Mouse (Mus musculus) midbrain, embryonic 12.5 days (tissue): ENCODE results near the gene Mdm2. TPM values are rescaled to one million over a fixed set of nuclear protein-coding genes. Genes with fewer than 3 reads are reported as not detected.

Experiments used
- ATAC-seq: fragments of 200-750 bp; cut with Nextera tagmentation; 2 replicates; pipeline ENCODE4 v1.8.0; 2017; ENCODE audit warnings: low read depth, moderate TSS enrichment, moderate library complexity; ENCODE audit not compliant: low FRiP score
- H3K27ac ChIP-seq: fragments of 300-500 bp; sonication (generic); replicated peaks from 2 replicates; pipeline ENCODE4 v1.5.1; 2016; ENCODE audit warnings: mild to moderate bottlenecking
- H3K27me3 ChIP-seq: fragments of 300-500 bp; sonication (generic); 2 replicates; pipeline ENCODE4 v1.6.1; 2016; ENCODE audit warnings: mild to moderate bottlenecking
- H3K36me3 ChIP-seq: fragments of 300-500 bp; sonication (generic); 2 replicates; pipeline ENCODE4 v1.6.1; 2016
- H3K4me1 ChIP-seq: fragments of 300-500 bp; sonication (generic); 2 replicates; pipeline ENCODE4 v1.6.1; 2016
- H3K4me2 ChIP-seq: fragments of 300-500 bp; sonication (generic); replicated peaks from 2 replicates; pipeline ENCODE4 v1.6.1; 2016; ENCODE audit warnings: mild to moderate bottlenecking, moderate library complexity
- H3K4me3 ChIP-seq: fragments of 300-500 bp; sonication (generic); 2 replicates; pipeline ENCODE4 v1.5.1; 2016; ENCODE audit warnings: mild to moderate bottlenecking
- H3K9ac ChIP-seq: fragments of 300-500 bp; sonication (generic); replicated peaks from 2 replicates; pipeline ENCODE4 v1.6.1; 2016; ENCODE audit warnings: mild to moderate bottlenecking, moderate library complexity
- H3K9me3 ChIP-seq: fragments of 300-500 bp; sonication (generic); 2 replicates; pipeline ENCODE4 v1.6.1; 2016; ENCODE audit warnings: mild to moderate bottlenecking
- WGBS: fragments of 180-500 bp; shearing (Covaris S2); methylation state at CpG from one replicate; pipeline ENCODE4 v1.1.7; 2016; 5-methylcytosine and 5-hydroxymethylcytosine counted together
- polyA plus RNA-seq: library from polyadenylated mRNA; unstranded; fragments of >200 nt; fragmentation: Nextera tagmentation; extraction: Ambion mirVana; gene quantifications from 2 replicates; pipeline ENCODE4 v1.2.1, GENCODE M21; 2016

The Mdm2 gene
- polyA plus RNA-seq, 1 experiment from 2014 or later: 74.5 TPM

DNA sequence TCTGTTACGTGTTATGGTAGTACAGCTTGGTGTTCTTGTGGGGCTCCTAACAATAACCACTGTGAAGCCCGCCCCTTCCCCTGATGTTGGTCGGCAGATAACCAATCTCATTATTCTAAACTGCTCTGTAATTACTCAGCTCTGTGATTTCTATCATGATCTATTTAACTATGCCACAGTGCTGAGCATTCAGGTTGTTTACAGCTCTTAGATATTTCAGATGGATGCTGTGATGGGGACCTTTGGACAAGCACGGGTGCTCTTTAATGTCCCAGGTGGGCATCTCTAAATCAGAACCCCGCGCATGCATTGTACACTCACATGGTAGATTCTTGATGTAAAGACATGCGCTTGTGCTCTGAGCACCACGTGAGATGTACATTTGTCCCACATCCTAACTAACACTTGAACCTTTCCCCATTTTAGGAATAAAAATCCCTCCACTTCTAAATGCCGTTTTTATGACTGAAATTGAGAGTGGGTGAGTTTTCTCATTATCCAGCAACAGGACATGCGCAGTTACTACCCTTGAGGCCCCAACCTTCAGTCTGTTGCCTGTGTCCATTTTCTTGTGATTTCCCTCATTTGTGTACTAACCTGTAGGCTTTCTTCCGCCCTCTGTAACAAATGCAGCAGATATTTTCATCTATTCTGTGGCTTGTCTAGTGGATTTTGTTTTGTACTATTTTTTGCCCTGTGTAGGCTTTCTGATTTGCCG lies 66.7 kb downstream of the Mdm2 start:
- Histone ChIP-seq H3K4me2 (no peak overlapping the region), H3K27me3 (peaks cover 16% of the 10 kb centered on the region; the same call in 1 of the 2 replicates), H3K4me3 (no peak overlapping the region), H3K36me3 (no peaks in the 10 kb centered on the region), H3K9ac (no peak overlapping the region), H3K27ac (no peak overlapping the region), H3K9me3 (no peaks in the 10 kb centered on the region), H3K4me1 (0 out of 2 replicates have a peak, but pooled peaks cover 6% of the 10 kb centered on the region)
- WGBS: 90% methylated on average over 12 of the region's 12 CpGs
- ATAC-seq: no peak

DNA sequence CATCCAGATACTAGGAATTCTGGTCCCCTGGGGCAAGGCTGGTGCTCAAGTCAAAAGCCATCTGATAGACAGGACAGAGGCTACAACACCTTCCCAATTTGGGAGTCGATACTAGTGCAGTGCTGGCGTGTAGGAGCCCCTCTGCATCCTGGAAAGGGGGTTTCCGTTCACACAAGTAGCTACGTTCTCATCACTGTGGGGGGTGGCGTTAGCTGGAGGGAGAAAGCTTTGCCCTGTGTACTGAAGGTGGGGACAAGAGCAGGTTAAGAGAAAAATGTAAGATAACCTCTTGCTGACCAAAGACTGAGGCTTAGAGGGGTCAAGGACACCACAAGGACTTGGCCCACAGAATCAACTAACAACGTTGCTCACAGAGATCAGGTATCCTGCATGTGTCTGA lies 67.3 kb downstream of the Mdm2 start:
- Histone ChIP-seq H3K27ac (no peak overlapping the region), H3K9me3 (no peaks in the 10 kb centered on the region), H3K36me3 (no peaks in the 10 kb centered on the region), H3K27me3 (peaks cover 16% of the 10 kb centered on the region; the same call in 1 of the 2 replicates), H3K9ac (no peak overlapping the region), H3K4me3 (no peak overlapping the region), H3K4me2 (no peak overlapping the region), H3K4me1 (0 out of 2 replicates have a peak, but pooled peaks cover 6% of the 10 kb centered on the region)
- 90% methylated on average over 6 of the region's 6 CpGs for WGBS
- ATAC-seq: no peak

DNA sequence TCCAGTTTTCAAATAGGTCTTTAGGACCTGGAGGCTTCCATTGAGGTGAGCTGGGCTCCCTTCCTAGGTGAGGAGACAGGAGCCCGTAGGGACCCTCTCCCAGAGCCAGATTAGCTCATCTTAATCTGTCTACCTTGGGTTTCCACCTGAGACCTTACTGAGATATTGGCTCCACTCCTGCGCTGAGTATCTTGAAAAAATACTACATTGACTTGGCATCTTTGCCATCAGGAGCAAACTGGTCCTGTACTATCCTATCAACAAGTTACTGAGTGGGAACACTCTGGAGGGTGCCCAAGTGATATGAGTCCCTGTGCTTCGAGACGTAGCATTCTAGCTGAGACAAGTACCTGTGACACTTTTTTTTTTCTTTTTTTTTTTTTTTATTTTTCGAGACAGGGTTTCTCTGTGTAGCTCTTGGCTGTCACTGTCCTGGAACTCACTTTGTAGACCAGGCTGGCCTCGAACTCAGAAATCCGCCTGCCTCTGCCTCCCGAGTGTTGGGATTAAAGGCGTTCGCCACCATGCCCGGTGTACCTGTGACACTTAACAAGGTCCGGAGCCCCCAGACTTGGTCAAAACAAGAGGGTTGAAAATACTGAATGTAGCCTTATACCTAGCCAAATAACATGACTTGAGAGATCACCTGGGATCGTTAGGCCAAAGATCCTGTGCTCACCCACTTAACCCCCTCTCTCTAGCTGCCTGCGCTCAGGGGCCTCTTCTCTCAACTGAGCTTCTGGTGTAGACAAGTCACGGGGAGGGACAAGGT lies 67.9 kb downstream of the Mdm2 start:
- no peak overlapping the region for H3K4me2 ChIP-seq
- ATAC-seq: no peak
- H3K36me3 ChIP-seq: no peaks in the 10 kb centered on the region
- no peak overlapping the region for H3K9ac ChIP-seq
- H3K4me3 ChIP-seq: no peak overlapping the region
- H3K27me3 ChIP-seq: peaks cover 16% of the 10 kb centered on the region; the same call in 1 of the 2 replicates
- 91% methylated on average over 15 of the region's 15 CpGs for WGBS
- H3K9me3 ChIP-seq: no peaks in the 10 kb centered on the region
- H3K4me1 ChIP-seq: 0 out of 2 replicates have a peak, but pooled peaks cover 6% of the 10 kb centered on the region
- H3K27ac ChIP-seq: no peak overlapping the region

DNA sequence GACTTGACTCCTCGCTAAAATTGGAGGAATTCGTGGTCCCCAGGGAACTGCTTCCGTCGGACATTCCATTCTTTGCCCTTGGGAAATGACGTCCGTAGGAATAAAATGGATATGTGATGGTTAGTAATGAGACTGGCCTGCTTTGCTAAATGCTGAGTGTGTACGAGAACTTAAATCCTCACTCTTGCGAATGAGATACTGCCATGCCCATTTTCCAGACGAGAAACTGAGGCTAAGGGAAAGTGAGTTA lies 68.4 kb downstream of the Mdm2 start:
- 86% methylated on average over 9 of the region's 9 CpGs for WGBS
- no peak overlapping the region for H3K9ac ChIP-seq
- no peaks in the 10 kb centered on the region for H3K36me3 ChIP-seq
- H3K4me2 ChIP-seq: no peak overlapping the region
- H3K27ac ChIP-seq: no peak overlapping the region
- H3K27me3 ChIP-seq: peaks cover 16% of the 10 kb centered on the region; the same call in 1 of the 2 replicates
- no peaks in the 10 kb centered on the region for H3K9me3 ChIP-seq
- no peak overlapping the region for H3K4me3 ChIP-seq
- 0 out of 2 replicates have a peak, but pooled peaks cover 3% of the 10 kb centered on the region for H3K4me1 ChIP-seq
- no peak for ATAC-seq

DNA sequence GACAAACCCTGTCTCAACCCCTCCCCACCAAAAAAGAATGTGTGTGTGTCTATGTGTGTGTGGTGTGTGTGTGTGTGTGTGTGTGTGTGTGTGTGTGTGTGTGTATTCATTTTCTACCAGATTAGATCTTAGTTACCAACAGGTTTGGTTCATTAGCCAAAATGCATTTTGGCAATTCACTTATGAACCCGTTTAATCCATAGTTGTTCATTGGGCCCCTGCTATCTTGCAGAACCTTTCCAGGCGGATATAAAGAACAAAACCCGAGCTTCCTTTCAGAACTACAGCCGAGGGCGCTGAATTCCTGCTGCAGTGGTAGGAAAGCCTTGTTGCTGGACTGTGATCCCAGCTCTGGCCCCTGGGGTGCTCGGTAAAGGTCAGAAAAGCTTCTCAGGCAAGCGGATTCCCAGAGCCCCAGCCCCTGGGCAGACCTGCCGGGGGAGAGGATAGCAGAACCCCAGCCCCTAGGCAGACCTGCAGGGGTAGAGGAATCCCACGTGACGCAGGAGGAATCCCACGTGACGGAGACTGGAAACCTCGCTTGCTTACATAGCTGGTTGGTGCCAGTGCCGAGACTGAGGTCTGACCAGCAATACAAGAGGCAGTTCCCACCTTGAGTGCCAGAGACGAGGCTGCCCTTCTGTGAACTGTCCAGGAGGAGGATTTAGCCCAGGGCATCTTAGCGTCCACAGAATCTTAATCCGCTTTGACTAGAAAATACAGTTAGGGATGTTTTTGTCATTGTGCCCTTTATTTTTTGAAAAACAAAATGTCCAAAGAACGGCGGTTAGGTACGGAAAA lies 69.0 kb downstream of the Mdm2 start:
- Histone ChIP-seq H3K27ac (no peak overlapping the region), H3K4me2 (peak overlapping the region; percentile 35), H3K27me3 (peaks cover 16% of the 10 kb centered on the region; the same call in 1 of the 2 replicates), H3K4me1 (no peaks in the 10 kb centered on the region), H3K4me3 (no peak overlapping the region), H3K9me3 (no peaks in the 10 kb centered on the region), H3K9ac (no peak overlapping the region), H3K36me3 (no peaks in the 10 kb centered on the region)
- ATAC-seq: no peak
- 44% methylated on average over 20 of the region's 20 CpGs for WGBS

DNA sequence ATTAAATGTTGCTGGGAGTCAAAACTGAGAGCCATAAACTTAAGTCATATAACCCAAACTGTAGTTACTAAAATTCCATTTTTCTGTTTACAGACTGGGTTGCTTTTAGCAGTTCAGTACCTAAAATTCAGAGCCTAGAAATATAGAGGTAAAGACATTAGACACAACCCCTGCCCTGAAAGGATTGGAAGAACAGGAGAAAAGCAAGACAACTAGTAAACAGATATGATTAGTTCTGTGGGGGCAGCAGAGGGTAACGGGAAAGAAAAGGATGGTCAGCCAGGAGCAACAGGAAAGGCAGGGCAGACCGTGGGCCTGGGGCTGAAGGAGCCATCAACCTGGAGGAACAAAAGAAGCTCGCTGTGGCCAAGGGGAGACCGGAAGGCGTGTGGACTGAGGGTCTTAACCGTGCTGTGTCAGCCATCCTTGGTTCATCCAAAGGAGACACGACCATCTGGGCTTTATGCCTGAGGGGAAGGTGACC lies 69.9 kb downstream of the Mdm2 start:
- Histone ChIP-seq H3K27me3 (peaks cover 16% of the 10 kb centered on the region; the same call in 1 of the 2 replicates), H3K4me3 (no peak overlapping the region), H3K9me3 (no peaks in the 10 kb centered on the region), H3K4me2 (no peak overlapping the region), H3K4me1 (no peaks in the 10 kb centered on the region), H3K36me3 (no peaks in the 10 kb centered on the region), H3K27ac (no peak overlapping the region), H3K9ac (no peak overlapping the region)
- WGBS: 79% methylated on average over 7 of the region's 7 CpGs
- ATAC-seq: no peak

DNA sequence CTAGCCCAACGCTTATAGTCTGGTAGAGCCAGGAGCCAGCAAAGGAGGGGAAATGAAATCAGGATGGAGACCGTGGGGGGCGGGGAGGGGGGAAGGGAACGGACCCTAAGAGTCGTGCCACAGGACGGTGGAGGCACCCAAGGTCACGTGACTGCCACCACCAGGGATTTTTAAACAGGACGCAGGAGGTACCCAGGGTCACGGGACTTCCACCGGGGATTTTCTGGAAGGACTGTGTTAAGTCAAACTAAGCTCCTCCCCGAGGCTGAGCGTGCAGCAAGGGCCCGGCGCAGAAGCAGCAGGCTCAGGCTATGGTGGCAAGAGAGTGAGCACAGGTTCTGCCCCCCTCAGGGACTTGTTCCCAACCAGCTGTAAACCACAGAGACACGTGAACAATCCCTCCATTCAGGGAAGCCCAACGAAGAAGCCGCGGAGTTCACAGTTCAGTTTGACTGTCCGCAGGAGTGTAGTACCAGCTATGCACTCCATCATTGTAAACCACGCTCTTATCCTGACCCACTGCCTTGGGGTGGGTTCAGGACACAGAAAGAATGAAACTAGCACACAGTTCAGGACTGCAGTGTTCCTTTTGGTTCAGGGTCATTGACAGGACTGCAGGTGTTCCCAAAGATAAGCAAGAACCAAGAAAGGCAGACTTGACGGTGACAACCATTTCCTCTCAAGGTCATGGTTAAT lies 70.5 kb downstream of the Mdm2 start:
- H3K4me3 ChIP-seq: no peak overlapping the region
- no peak overlapping the region for H3K9ac ChIP-seq
- no peaks in the 10 kb centered on the region for H3K4me1 ChIP-seq
- no peak for ATAC-seq
- H3K36me3 ChIP-seq: no peaks in the 10 kb centered on the region
- H3K4me2 ChIP-seq: no peak overlapping the region
- H3K27me3 ChIP-seq: peaks cover 16% of the 10 kb centered on the region; the same call in 1 of the 2 replicates
- H3K9me3 ChIP-seq: no peaks in the 10 kb centered on the region
- WGBS: 69% methylated on average over 21 of the region's 21 CpGs
- no peak overlapping the region for H3K27ac ChIP-seq

DNA sequence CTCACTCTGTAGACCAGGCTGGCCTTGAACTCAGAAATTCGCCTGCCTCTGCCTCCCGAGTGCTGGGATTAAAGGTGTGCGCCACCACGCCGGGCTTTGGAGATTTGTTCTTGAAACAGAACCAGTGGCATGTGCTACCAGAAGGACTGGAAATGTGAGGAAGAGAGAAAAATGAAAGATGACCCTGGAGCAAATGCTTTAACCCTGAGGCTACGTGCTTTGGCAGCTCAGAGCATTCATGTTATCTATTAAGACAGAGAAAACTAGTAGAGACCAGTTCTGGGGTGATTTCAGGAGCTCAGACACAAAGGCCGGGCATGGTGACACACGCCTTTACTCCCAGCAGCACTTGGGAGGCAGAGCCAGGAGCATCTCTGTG lies 71.3 kb downstream of the Mdm2 start:
- Histone ChIP-seq H3K36me3 (no peaks in the 10 kb centered on the region), H3K4me2 (no peak overlapping the region), H3K4me3 (no peak overlapping the region), H3K27ac (no peak overlapping the region), H3K9ac (no peak overlapping the region), H3K27me3 (peaks cover 16% of the 10 kb centered on the region; the same call in 1 of the 2 replicates), H3K4me1 (no peaks in the 10 kb centered on the region), H3K9me3 (no peaks in the 10 kb centered on the region)
- no peak for ATAC-seq
- 95% methylated on average over 8 of the region's 8 CpGs for WGBS

Other genes with a start within 250 kb of the Mdm2 start
- gene Cpm, start 81.3 kb downstream of the Mdm2 start, polyA plus RNA-seq: 3.7 and 4.2 TPM in 2 replicates
- 37.3 and 41.4 TPM in 2 replicates for gene Slc35e3, start 35.6 kb upstream of the Mdm2 start, polyA plus RNA-seq
- 73.3 and 77.5 TPM in 2 replicates for gene Nup107, start 81.9 kb upstream of the Mdm2 start, polyA plus RNA-seq
- gene Rap1b, start 135.3 kb upstream of the Mdm2 start, polyA plus RNA-seq: 137 and 138 TPM in 2 replicates